Mouse (Mus musculus) erythroblast, embryonic 14.5 days (primary cell): ENCODE results near the gene Picalm.

Experiments
- GATA1 ChIP-seq: IDR thresholded peaks from 2 replicates; pipeline ENCODE4 v1.6.1; 2012; ENCODE audit warnings: low read length, inconsistent platforms, mixed read lengths
- TAL1 ChIP-seq: IDR thresholded peaks from 3 replicates; pipeline ENCODE4 v1.6.1; 2012; ENCODE audit warnings: low read length, inconsistent platforms, mixed read lengths

- TF ChIP-seq GATA1 = no peak
- TF ChIP-seq TAL1 = no peak
Observed at GRCm38 (mm10) chr7:90096609-90097008, 33.4 kb upstream of the Picalm start.
